Mouse (Mus musculus) adrenal gland, postnatal 14 days (tissue): ENCODE data around the gene Rsph10b. TPM values are rescaled to one million over a fixed set of nuclear protein-coding genes. Genes with fewer than 3 reads are reported as not detected.

Experiments
- DNase-seq: peaks from one replicate; pipeline ENCODE4 v3.0.0; 2021; ENCODE audit warnings: mixed read lengths
- total RNA-seq: library from RNA; stranded (reverse); gene quantifications from 2 replicates; pipeline ENCODE4 v1.2.3, GENCODE M21; 2021

Gene Rsph10b
- total RNA-seq, 1 experiment from 2014 or later = 1.3 TPM

GRCm38 (mm10) chr5:143936156-143936555, 3.3 kb downstream of the Rsph10b start:
- DNase-seq = no peak

GRCm38 (mm10) chr5:143941588-143941987, 8.8 kb downstream of the Rsph10b start:
- no peak for DNase-seq

- DNase-seq = no peak
Measured at GRCm38 (mm10) chr5:143943231-143944125, 10.6 kb downstream of the Rsph10b start.

DNA sequence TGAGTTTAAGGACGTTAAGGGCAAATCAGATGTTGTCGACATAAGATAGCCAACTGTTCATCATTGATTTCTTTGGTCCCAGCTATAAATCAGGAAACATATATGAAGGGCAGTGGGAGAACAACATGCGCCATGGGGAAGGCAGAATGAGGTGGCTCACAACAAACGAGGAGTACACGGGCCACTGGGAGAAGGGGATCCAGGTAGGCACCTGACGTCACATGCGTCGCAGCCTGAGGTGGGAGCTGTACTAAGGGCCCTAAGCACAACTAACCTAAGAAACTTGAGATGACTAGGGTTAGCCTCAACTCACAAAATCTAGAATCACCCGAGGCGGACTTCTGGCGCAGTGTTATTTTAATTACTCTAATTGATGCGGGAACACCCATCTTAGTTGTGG, 15.5 kb downstream of the Rsph10b start:
- DNase-seq = no peak

GRCm38 (mm10) chr5:143950016-143950415, 17.2 kb downstream of the Rsph10b start:
- peak; percentile 40 for DNase-seq

DNA sequence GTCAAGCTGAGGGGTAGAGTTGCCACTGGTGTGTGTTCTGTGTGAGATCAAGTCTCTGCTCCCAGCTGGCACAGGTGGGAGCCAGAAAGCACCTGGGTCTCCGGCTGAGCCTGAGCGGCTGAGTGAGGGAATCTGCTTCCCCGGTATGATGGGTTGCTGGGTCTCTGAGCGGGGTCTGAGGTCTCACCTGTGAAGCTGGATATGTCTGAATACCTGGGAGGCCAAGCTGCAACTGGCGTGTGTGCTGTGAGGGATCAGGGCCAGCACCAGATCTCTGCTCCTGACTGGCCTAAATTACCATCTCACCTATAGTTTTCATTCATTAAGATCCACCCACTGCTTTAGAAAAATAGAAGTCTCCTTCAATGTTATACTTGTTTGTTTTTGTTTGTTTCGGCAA, 24.3 kb downstream of the Rsph10b start:
- DNase-seq = no peak

GRCm38 (mm10) chr5:143959551-143959950, 26.7 kb downstream of the Rsph10b start:
- no peak for DNase-seq

GRCm38 (mm10) chr5:143961176-143961575, 28.3 kb downstream of the Rsph10b start:
- DNase-seq = no peak

GRCm38 (mm10) chr5:143965586-143966345, 32.9 kb downstream of the Rsph10b start:
- DNase-seq = peak; percentile 86

- no peak for DNase-seq
Measured at GRCm38 (mm10) chr5:143966671-143967070, 33.8 kb downstream of the Rsph10b start.

DNA sequence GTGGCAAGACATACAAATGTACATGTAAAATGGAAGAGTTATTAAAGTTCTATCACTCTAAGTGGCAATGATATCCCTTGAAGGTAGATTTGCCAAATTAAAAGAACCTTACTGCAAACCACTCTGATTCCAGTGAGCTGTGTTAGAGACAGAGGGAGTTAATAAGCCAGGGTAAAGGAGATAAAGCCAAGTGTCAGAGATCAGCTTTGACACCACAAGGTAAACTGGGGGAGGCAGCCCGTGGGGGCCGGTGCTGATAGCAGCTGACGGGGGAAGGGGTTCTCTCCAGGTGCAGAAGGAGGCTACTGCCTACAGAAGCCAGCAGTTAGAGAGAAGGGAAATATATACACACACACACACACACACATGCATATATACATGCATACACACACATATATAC, 39.8 kb downstream of the Rsph10b start:
- DNase-seq = no peak

DNA sequence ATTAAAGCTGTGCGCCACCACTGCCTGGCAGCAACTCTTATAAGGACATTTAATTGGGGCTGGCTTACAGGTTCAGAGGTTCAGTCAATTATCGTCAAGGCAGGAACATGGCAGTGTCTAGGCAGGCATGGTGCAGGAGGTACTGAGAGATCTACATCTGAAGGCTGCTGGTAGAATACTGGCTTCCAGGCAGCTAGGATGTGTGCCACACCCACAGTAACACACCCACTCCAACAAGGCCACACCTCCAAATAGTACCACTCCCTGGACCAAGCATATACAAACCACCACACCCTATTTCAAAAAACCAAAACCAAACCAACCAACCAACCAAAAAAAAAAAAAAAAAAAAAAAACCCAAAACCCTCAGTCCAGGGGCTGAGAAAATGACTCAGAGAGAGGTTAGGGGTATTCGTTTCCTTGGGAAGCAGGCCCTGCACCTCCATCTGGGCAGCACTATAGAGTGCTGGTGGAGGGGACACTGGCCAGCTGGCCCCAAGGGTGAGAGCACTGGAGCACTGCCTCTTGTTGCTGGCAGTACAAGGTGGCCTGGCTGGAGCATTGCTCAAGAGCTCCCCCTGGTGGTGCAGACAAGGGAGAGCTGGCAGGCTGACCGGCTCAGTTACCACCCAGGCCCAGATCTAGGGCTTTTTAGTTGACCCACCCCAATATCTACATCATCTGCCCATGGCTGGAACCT, 42.2 kb downstream of the Rsph10b start:
- DNase-seq = peak; percentile 83

DNA sequence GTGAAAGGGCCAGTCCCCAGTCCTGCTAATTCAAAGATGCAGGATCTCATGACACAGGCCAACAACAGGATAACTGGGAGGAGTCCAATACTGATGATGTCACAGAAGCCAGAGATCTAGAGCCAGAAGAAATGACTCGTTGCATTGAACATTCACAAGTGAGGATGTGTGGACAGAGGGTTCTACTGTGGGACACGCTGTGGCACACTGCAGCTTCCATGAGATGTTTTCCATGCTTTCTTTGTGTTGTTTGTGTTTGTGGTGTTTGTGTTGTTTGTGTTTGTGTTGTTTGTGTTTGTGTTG, 42.7 kb downstream of the Rsph10b start:
- DNase-seq = no peak

DNA sequence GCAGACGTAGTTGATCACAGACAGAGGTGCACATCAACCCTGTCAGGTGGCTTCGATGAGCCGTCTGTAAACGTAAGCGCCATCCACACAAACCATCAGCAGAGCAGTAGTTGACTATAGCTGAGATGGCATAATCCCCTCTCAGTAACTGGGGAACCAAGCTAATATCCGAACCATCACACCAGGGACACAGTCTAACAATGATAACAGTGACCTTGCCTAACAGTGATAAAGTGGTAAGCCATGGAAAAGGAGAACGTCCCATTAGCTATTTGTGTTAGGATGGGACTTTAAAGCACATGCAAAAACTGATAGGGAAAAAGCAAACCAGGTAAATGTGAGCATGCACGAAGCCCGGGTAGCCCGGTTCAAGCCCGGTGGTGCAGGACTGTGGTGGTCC, 43.4 kb downstream of the Rsph10b start:
- no peak for DNase-seq

DNA sequence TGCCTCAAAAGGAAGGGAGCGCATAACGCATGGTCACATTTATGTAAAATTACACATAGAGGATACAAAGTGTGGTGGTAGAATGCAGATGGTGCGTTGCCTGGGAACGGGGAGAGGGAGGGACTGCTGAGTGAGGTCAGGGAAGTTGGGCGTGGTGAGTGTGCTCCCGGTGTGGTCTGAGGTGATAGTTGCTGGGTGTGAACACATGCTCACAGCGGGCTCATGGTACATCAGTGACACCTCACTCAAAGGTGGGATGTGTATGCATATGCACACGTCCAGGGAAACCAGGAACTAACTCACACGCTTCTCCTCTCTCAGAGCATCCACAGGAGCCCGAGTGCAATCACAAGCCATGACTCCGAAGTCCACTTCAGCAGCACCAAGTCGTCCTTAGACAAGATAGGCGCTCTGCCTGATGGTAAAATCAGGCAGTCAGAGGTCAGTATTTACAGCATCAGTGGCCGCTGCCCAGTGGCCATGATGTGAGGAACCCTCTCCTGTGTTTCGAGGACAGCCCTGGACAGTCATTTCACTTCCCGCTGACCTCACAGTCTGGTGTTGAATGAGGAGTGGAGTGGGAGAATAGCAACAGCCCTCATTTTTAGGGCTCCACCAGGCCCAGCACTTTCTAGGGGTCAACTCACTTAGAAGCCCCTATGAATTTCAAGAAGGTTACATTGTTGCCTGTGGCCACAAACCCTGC, 44.0 kb downstream of the Rsph10b start:
- no peak for DNase-seq

DNA sequence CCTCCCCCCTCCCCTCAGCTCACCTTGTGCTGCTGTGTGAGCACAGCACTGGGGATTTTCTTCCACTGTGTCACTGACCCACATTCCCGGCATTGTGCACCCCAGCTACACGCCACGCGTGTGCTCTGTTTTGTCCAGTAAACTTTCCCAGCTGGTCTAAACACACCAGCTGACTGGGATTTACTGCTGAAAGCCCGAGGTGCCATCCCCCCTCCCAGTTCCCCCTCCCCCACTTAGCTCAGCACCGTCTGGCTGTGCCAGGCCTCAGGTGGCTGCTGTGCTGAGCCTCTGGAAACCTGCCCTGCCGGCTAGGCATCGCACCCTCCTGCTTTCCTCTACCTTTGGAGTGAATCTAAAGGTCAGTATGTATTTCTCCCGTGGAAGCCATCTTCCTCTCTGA, 48.0 kb downstream of the Rsph10b start:
- no peak for DNase-seq

GRCm38 (mm10) chr5:143982361-143982760, 49.5 kb downstream of the Rsph10b start:
- no peak for DNase-seq

DNA sequence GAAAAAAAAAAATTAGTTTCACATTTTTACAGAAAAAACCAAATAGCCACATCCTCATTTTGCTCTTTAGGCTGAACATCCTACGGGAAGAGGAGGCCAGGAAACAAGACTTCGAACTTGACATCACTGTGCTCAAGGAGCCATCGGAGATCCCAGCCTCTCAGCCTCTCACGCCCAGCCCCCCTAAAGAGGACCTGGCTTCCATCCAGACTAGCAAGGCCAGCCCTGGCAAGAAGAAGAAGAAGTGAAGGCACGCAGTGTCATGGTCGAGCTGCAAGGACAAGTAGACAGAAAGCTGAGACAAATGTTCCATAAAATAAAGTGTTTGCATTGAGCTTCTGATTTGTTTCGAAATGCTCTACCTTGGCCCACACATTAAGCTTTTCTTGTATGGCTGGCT, 52.5 kb downstream of the Rsph10b start:
- DNase-seq = peak; percentile 80

- no peak for DNase-seq
Measured at GRCm38 (mm10) chr5:143987596-143987995, 54.8 kb downstream of the Rsph10b start.

GRCm38 (mm10) chr5:143989046-143989445, 56.2 kb downstream of the Rsph10b start:
- no peak for DNase-seq

DNA sequence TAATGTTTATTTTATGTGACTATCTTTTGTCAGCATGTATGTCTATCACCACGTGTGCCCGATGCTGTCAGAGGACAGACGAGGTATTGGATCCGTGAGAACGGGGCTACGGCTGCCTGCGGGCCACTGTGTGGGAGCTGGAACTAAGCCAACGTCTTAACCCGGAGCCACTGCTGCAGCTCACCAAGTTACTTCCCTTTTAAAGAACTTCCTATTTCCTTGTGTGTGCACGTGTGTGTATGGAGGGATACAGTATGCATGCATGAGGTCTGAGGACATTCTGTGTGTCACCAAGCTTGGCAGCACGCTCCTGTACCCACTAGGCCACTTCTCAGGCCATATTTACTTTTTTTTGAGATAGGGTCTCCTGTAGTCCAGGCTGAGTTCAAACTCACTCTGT, 57.3 kb downstream of the Rsph10b start:
- DNase-seq = no peak

DNA sequence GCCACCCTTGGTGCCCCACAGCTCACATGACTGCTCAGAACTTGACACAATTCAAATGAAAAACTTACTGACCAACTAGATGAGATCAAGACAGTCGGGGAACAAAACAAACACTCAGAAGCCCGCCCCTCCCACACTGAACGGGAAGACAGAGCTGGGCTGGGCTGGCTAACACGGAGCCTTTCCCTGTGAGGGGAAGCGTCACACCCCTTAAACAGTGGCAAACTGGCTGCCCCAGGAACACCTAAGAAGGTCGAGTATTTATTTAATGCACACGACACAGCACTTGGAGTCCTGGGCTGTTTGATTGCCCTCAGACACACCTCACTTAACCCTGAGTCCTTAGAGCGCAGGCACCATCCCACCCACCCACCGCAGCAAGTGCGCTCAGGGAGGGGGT, 59.8 kb downstream of the Rsph10b start:
- DNase-seq = no peak
